Comparison of ENCODE assay signal across 10 mouse cellular contexts in genomic region chr16:91898850-91899848, GRCm38 (mm10).
DNase-seq lines count a peak whose midpoint lies in the region; ATAC-seq and TF ChIP-seq lines count a peak whose summit lies in the region.
"Had no signal": no experiment of that assay in that cellular context is flagged by ENCODE, and none has a peak within 500 bp of the region (broad histone marks: within the 10 kb centered on the region; RNA-seq: fewer than 3 reads in every experiment).

No protein-coding gene starts in this region.

- WGBS in midbrain, embryonic 16.5 days: 60% methylated on average over 22 of the region's 22 CpGs

- intact Hi-C loops in left cerebral cortex, adult 2 months (cut with DNase I): no loop called here
- intact Hi-C loops in left cerebral cortex, postnatal 36 days (cut with DNase I): no loop called here
- intact Hi-C loops in gastrocnemius, postnatal 14 days (cut with DNase I; ENCODE audit: low total_unique reads): no loop called here

- H3K9ac ChIP-seq in midbrain, embryonic 16.5 days (ENCODE audit: low read depth, low read length): no peak overlapping the region
- H3K9ac ChIP-seq: intestine, embryonic 15.5 days had no signal

- no peak overlapping the region for H3K4me2 ChIP-seq in midbrain, embryonic 16.5 days (ENCODE audit: low read length)
- H3K4me2 ChIP-seq: intestine, embryonic 15.5 days had no signal

- no peaks in the 10 kb centered on the region for H3K9me3 ChIP-seq in midbrain, embryonic 16.5 days (replicated peaks; ENCODE audit: control insufficient read depth, low read length, poor library complexity, severe bottlenecking)
- H3K9me3 ChIP-seq: intestine, embryonic 15.5 days had no signal

- no peak for TF ChIP-seq CTCF in left cerebral cortex, adult 2 months (IDR thresholded peaks at IDR 0.05)

- H3K36me3 ChIP-seq in midbrain, embryonic 16.5 days (ENCODE audit: control insufficient read depth, insufficient read depth, low read length): peaks cover 22% of the 10 kb centered on the region
- H3K36me3 ChIP-seq: intestine, embryonic 15.5 days had no signal

- H3K27me3 ChIP-seq in midbrain, embryonic 16.5 days (ENCODE audit: control insufficient read depth, insufficient read depth, low read depth, low read length): no peaks in the 10 kb centered on the region
- H3K27me3 ChIP-seq: intestine, embryonic 15.5 days had no signal

- ATAC-seq in midbrain, embryonic 16.5 days: no peak
- ATAC-seq: intestine, embryonic 15.5 days had no signal

- no peak overlapping the region for H3K4me3 ChIP-seq in left cerebral cortex, adult 2 months
- no peak overlapping the region for H3K4me3 ChIP-seq in midbrain, embryonic 16.5 days (ENCODE audit: low read depth, low read length)
- H3K4me3 ChIP-seq: intestine, embryonic 15.5 days; megakaryocyte, embryonic 14.5 days had no signal

- peak overlapping the region; percentile 32; the same call in 1 of the 2 replicates for H3K27ac ChIP-seq in left cerebral cortex, adult 2 months
- peak overlapping the region; percentile 42 for H3K27ac ChIP-seq in midbrain, embryonic 16.5 days (ENCODE audit: low read length)
- H3K27ac ChIP-seq: intestine, embryonic 15.5 days had no signal

- DNase-seq in left cerebral cortex, adult 2 months (ENCODE audit: extremely low spot score in 1 of 2, low spot score in 2 of 2): no peak
- DNase-seq in left cerebral cortex, postnatal 36 days (ENCODE audit: low spot score in 2 of 2): no peak
- DNase-seq in cerebellum, adult 9-10 months: peak; percentile 80
- peak; percentile 73 for DNase-seq in gastrocnemius, postnatal 14 days
- no peak for DNase-seq in layer of hippocampus, adult 11-12 months (ENCODE audit: low spot score)
- no peak for DNase-seq in thymus, postnatal 10 days (ENCODE audit: low spot score in 2 of 2)
- no peak for DNase-seq in yolk sac, embryonic 10.5 days (ENCODE audit: low spot score)

- no peaks in the 10 kb centered on the region; the same call in 1 of the 2 replicates for H3K4me1 ChIP-seq in midbrain, embryonic 16.5 days (ENCODE audit: control insufficient read depth, insufficient read depth, low read length)

Comparison
In these comparisons a context has a peak if more than half of its experiments do, and no peak if none do; other contexts are left out.
1. DNase-seq: peak in cerebellum, adult 9-10 months (single experiment) and gastrocnemius, postnatal 14 days (single experiment); none in left cerebral cortex, adult 2 months (0 of 2), left cerebral cortex, postnatal 36 days (0 of 2), layer of hippocampus, adult 11-12 months (single experiment), thymus, postnatal 10 days (0 of 2) and yolk sac, embryonic 10.5 days (single experiment).